Mouse (Mus musculus) testis, adult 2 months (tissue): ENCODE results near the gene Szt2. TPM values are rescaled to one million over a fixed set of nuclear protein-coding genes. Genes with fewer than 3 reads are reported as not detected.

ENCODE experiments used
- H3K27ac ChIP-seq: fragments of 200-500 bp; 2 replicates; pipeline ENCODE4 v1.5.1; 2012; ENCODE audit warnings: low read depth, low read length; ENCODE audit not compliant: control insufficient read depth, insufficient read depth
- H3K27me3 ChIP-seq: fragments of 200-500 bp; 2 replicates; pipeline ENCODE4 v1.6.1; 2012; ENCODE audit warnings: mild to moderate bottlenecking, low read length, moderate library complexity; ENCODE audit not compliant: control insufficient read depth, insufficient read depth
- H3K36me3 ChIP-seq: fragments of 200-500 bp; 2 replicates; pipeline ENCODE4 v1.6.1; 2012; ENCODE audit warnings: mild to moderate bottlenecking, low read length; ENCODE audit not compliant: control insufficient read depth, insufficient read depth
- H3K4me1 ChIP-seq: fragments of 200-500 bp; 2 replicates; pipeline ENCODE4 v1.6.1; 2012; ENCODE audit warnings: low read length; ENCODE audit not compliant: control insufficient read depth, insufficient read depth
- H3K4me3 ChIP-seq: fragments of 200-500 bp; 2 replicates; pipeline ENCODE4 v1.5.1; 2012; ENCODE audit warnings: low read depth, mild to moderate bottlenecking, low read length, moderate library complexity, mixed read lengths; ENCODE audit not compliant: control insufficient read depth
- CTCF ChIP-seq: fragments of 200-500 bp; IDR thresholded peaks from 2 replicates; pipeline ENCODE4 v1.5.1; 2012; ENCODE audit warnings: low read depth, mild to moderate bottlenecking, inconsistent platforms, low read length, moderate library complexity; ENCODE audit not compliant: control insufficient read depth, insufficient read depth, insufficient replicate concordance
- POLR2A ChIP-seq: fragments of 200-500 bp; IDR thresholded peaks from 2 replicates; pipeline ENCODE4 v1.6.1; 2012; ENCODE audit warnings: low read depth, mild to moderate bottlenecking, inconsistent platforms, low read length, moderate library complexity; ENCODE audit not compliant: control insufficient read depth
- polyA plus RNA-seq: library from polyadenylated mRNA; depleted of rRNA; stranded (reverse); fragments of >200 nt; gene quantifications from 2 replicates; pipeline ENCODE4 v1.2.3, GENCODE M21; 2012

The Szt2 gene
- polyA plus RNA-seq, 1 experiment: 14.2 TPM

DNA sequence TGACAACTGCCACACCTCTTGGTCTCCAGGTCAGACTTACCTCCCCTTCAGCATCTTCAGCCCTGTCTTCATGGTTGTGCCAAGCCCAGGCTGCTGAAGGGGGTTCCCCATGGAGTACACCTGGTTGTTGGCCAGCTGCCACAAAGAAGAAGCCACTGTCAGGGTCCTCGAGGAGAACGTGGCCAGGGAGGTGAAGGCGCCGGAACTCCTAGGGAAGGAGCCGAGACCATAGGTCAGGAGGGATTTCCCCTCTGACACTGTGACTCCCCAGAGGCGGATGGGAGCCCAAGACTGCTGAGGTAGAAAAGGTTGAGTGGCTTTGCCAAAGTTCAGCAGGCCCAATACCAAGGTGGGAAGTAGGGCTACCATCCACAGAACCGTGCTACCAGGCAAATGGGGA, 25.8 kb downstream of the Szt2 start:
- TF ChIP-seq CTCF (no peak), POLR2A (no peak)
- Histone ChIP-seq H3K27ac (no peak overlapping the region), H3K36me3 (peaks cover 2% of the 10 kb centered on the region), H3K27me3 (no peaks in the 10 kb centered on the region), H3K4me3 (no peak overlapping the region), H3K4me1 (no peaks in the 10 kb centered on the region)

DNA sequence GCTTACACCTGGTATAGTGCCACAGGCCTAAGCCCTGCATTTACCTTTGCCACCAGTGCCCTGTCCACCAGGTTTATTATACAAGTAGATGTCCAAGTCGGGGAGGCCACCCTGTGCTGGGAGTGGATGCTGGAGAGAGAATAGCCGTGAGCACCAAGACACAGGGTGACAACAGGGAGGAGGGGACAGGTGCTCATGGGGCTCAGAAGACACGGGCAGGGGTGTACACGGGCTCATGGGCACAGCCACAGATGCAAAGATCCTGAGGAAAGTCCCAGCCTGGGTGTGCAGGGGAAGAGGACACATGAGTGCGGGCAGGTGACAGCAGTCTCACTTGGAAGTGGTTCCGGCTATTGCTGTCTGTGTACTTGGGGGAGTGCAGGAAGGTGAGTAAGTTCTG, 33.1 kb downstream of the Szt2 start:
- no peak overlapping the region for H3K4me3 ChIP-seq
- TF ChIP-seq POLR2A (no peak), CTCF (no peak)
- H3K27ac ChIP-seq: no peak overlapping the region
- no peaks in the 10 kb centered on the region for H3K4me1 ChIP-seq
- H3K27me3 ChIP-seq: no peaks in the 10 kb centered on the region
- H3K36me3 ChIP-seq: peaks cover 2% of the 10 kb centered on the region

DNA sequence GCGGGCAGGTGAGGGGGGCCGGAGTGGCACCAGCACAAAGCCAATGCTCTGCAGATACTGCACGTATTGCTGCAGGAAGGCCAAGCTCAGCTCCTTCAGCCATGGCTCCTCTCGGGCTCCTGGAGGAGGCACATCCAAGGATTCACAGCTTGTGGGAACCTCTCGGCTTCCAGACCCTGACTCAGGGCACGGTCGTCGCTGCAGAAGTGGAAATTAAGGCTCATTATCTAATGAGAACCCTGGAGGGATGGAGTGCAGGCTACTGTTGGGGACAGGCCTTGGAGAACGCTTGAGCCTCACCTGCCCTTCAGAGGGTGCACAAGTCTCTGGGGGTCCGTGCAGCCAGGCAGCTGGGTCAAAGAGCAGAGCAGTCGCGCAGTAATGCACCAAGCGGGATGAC, 37.3 kb downstream of the Szt2 start:
- H3K27me3 ChIP-seq: no peaks in the 10 kb centered on the region
- H3K27ac ChIP-seq: no peak overlapping the region
- no peaks in the 10 kb centered on the region for H3K4me1 ChIP-seq
- TF ChIP-seq CTCF: no peak
- no peak for TF ChIP-seq POLR2A
- H3K36me3 ChIP-seq: no peaks in the 10 kb centered on the region; the same call in none of the 2 replicates
- H3K4me3 ChIP-seq: no peak overlapping the region

DNA sequence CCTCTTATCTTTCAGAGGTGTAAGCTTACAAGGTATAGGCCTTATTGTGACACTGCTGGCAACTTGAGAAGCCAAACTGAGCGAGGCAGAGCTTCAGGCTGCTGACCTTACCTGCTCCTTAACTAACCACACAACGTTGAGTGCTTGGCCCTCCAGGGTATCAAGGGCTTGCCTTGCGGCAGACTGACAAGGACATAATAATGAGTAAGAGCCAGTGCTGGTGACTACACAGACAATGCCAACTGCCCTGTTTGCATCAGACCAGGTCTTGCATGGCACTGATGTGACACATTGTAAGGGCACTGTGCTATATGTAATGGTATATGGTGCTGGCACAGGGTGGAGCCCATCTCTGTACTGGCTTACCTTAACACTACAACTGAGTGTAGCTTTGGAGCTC, 40.5 kb downstream of the Szt2 start:
- Histone ChIP-seq H3K36me3 (no peaks in the 10 kb centered on the region), H3K27me3 (no peaks in the 10 kb centered on the region)
- TF ChIP-seq POLR2A: no peak
- no peak for TF ChIP-seq CTCF

DNA sequence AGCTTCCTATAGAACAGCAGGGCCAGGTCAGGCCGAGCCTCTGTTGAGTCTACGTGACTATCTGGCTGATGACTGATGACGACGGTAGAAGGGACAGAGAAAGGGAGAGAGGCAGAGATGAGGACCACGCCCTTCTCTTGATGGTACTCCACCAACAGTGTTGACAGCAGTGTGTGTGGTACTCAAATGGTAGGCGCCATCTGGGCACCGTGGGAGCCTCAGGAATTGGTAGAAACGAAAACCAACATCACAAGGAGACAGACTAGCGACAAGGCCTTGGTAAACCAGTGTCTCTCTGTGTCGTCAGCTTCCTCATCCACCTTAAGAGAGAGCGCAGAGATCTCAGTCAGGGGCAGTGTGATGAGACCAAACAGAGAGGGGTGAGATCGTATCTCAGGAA, 41.5 kb downstream of the Szt2 start:
- Histone ChIP-seq H3K4me1 (no peaks in the 10 kb centered on the region), H3K27me3 (no peaks in the 10 kb centered on the region), H3K36me3 (no peaks in the 10 kb centered on the region), H3K27ac (no peak overlapping the region), H3K4me3 (no peak overlapping the region)
- TF ChIP-seq POLR2A (no peak), CTCF (no peak)

More for the DNA sequence above, 40.5 kb downstream of the Szt2 start:
- Histone ChIP-seq H3K4me1 (no peaks in the 10 kb centered on the region), H3K27ac (no peak overlapping the region), H3K4me3 (no peak overlapping the region)

DNA sequence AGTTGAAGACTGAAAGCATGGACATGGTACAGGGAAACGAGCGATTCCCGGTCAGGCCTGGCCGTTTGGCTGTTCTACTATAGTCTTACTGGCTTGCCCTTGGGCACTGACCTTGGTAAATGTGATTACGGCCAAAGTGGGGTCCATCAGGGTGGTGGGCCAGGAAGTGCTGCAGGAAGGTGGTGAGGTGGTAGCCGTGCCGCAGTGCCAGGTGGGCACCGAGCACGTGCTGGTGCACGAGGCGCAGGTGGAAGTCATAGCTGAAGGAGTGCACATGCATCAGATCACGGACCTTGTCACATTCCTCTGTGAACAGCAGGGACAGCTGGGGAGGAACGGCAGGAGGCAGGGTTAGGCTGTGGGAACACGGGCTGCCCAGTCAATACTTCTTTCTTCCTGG, 43.1 kb downstream of the Szt2 start:
- H3K27ac ChIP-seq: no peak overlapping the region
- no peaks in the 10 kb centered on the region for H3K4me1 ChIP-seq
- H3K4me3 ChIP-seq: no peak overlapping the region
- H3K36me3 ChIP-seq: no peaks in the 10 kb centered on the region
- no peaks in the 10 kb centered on the region for H3K27me3 ChIP-seq
- no peak for TF ChIP-seq CTCF
- no peak for TF ChIP-seq POLR2A

DNA sequence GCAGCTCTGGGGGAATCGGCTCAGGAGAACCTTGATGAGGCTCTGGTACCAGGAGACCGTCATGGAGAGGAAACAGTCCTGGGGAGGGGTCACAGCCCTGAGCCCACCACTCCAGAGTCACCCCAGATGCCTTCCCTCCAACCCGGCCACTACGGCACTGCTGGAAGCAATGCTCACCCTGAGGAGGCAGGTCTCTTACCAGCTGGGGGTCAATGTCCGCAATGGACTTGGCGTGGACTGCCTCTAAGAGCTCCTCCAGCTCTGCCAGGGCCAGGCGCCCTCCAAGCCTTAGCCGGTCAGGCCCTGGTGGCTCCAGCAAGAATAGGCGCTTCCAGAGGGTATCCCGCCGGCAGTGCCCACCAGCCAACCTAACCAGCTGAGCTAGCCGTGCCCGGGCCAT, 44.4 kb downstream of the Szt2 start:
- Histone ChIP-seq H3K36me3 (no peaks in the 10 kb centered on the region), H3K4me1 (peaks cover 4% of the 10 kb centered on the region)
- no peak for TF ChIP-seq POLR2A
- TF ChIP-seq CTCF: no peak

DNA sequence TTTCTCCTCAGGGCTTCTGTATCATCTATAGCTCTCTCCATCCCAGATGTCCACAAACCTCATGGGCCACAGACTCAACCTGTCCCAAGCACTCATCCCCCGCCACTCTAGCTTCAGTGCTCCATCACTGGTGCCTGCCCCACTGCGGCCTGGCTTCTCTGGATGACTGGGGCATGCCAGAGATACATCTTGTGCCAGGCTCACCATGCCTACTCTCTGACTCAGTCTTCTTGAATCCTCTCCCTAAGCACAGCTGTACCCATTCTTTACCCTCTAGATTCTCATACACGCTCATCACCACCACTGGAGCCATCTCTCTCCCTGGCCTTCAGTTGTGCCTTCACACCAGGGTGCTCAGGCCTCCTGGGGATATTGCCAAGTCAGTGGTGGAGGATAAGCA, 45.1 kb downstream of the Szt2 start:
- no peaks in the 10 kb centered on the region for H3K36me3 ChIP-seq
- H3K4me3 ChIP-seq: no peak overlapping the region
- H3K4me1 ChIP-seq: peaks cover 4% of the 10 kb centered on the region
- H3K27me3 ChIP-seq: no peaks in the 10 kb centered on the region
- no peak overlapping the region for H3K27ac ChIP-seq
- TF ChIP-seq POLR2A (no peak), CTCF (no peak)

More for the DNA sequence above, 44.4 kb downstream of the Szt2 start:
- Histone ChIP-seq H3K27ac (no peak overlapping the region), H3K4me3 (no peak overlapping the region), H3K27me3 (no peaks in the 10 kb centered on the region)
